Mouse (Mus musculus) neural tube, embryonic 14.5 days (tissue): Measurements from ENCODE around the gene Il5. TPM values are rescaled to one million over a fixed set of nuclear protein-coding genes. Genes with fewer than 3 reads are reported as not detected.
A peak's percentile ranks its signal among the peaks of the same experiment; 100 is the strongest.

Experiments
- ATAC-seq: fragments of 200-750 bp; cut with Nextera tagmentation; 2 replicates; pipeline ENCODE4 v1.8.0; 2017; ENCODE audit warnings: low read depth, mild to moderate bottlenecking, moderate TSS enrichment, moderate library complexity
- H3K27ac ChIP-seq: fragments of 300-500 bp; sonication (generic); 2 replicates; pipeline ENCODE4 v1.5.1; 2014; ENCODE audit warnings: low read depth, mild to moderate bottlenecking, control low read depth, low read length, moderate library complexity, mixed read lengths
- H3K27me3 ChIP-seq: fragments of 300-500 bp; sonication (generic); 2 replicates; pipeline ENCODE4 v1.6.1; 2014; ENCODE audit warnings: low read length; ENCODE audit not compliant: control insufficient read depth, insufficient read depth
- H3K36me3 ChIP-seq: fragments of 300-500 bp; sonication (generic); 2 replicates; pipeline ENCODE4 v1.6.1; 2014; ENCODE audit warnings: low read length, mixed read lengths; ENCODE audit not compliant: control insufficient read depth, insufficient read depth
- H3K4me1 ChIP-seq: fragments of 300-500 bp; sonication (generic); 2 replicates; pipeline ENCODE4 v1.6.1; 2014; ENCODE audit warnings: low read length; ENCODE audit not compliant: control insufficient read depth, insufficient read depth
- H3K4me2 ChIP-seq: fragments of 300-500 bp; sonication (generic); 2 replicates; pipeline ENCODE4 v1.6.1; 2014; ENCODE audit warnings: mild to moderate bottlenecking, low read depth, low read length, control low read depth
- H3K4me3 ChIP-seq: fragments of 300-500 bp; sonication (generic); 2 replicates; pipeline ENCODE4 v1.5.1; 2014; ENCODE audit warnings: low read depth, low read length, control low read depth, mixed read lengths
- H3K9ac ChIP-seq: fragments of 300-500 bp; sonication (generic); replicated peaks from 2 replicates; pipeline ENCODE4 v1.6.1; 2014; ENCODE audit warnings: low read depth, mild to moderate bottlenecking, control low read depth, low read length, mixed read lengths
- H3K9me3 ChIP-seq: fragments of 300-500 bp; sonication (generic); 2 replicates; pipeline ENCODE4 v1.6.1; 2016; ENCODE audit warnings: low read length; ENCODE audit not compliant: control insufficient read depth
- WGBS: fragments of 180-500 bp; shearing (Covaris S2); extraction: QIAGEN DNeasy Blood & Tissue Kit; methylation state at CpG from one replicate; pipeline ENCODE4 v1.1.7; 2014; 5-methylcytosine and 5-hydroxymethylcytosine counted together
- polyA plus RNA-seq: library from polyadenylated mRNA; unstranded; fragments of >200 nt; fragmentation: Nextera tagmentation; extraction: Ambion mirVana; gene quantifications from 2 replicates; pipeline ENCODE4 v1.2.1, GENCODE M21; 2014

Il5 gene
- polyA plus RNA-seq, 1 experiment from 2014 or later = not detected

- H3K36me3 ChIP-seq = no peaks in the 10 kb centered on the region
- H3K27me3 ChIP-seq = peaks cover 12% of the 10 kb centered on the region; the same call in 1 of the 2 replicates
- H3K9me3 ChIP-seq = no peaks in the 10 kb centered on the region
- H3K27ac ChIP-seq = no peak overlapping the region
- 64% methylated on average over 2 of the region's 2 CpGs for WGBS
- H3K4me1 ChIP-seq = peaks cover 10% of the 10 kb centered on the region
- no peak for ATAC-seq
- H3K4me2 ChIP-seq = peak overlapping the region; percentile 63; the same call in 1 of the 2 replicates
- no peak overlapping the region for H3K4me3 ChIP-seq
- H3K9ac ChIP-seq = no peak overlapping the region
Observed at GRCm38 (mm10) chr11:53762426-53762825, 41.8 kb downstream of the Il5 start.

- H3K9me3 ChIP-seq = no peaks in the 10 kb centered on the region
- H3K36me3 ChIP-seq = no peaks in the 10 kb centered on the region
- WGBS = 7% methylated on average over 23 of the region's 23 CpGs
- 0 out of 2 replicates have a peak overlapping the region, but pooled peaks have one; percentile 16 for H3K9ac ChIP-seq
- no peak; the same call in 1 of the 2 replicates for ATAC-seq
- peak overlapping the region; percentile 39 for H3K27ac ChIP-seq
- peak overlapping the region; percentile 63 for H3K4me2 ChIP-seq
- peaks cover 12% of the 10 kb centered on the region; the same call in 1 of the 2 replicates for H3K27me3 ChIP-seq
- H3K4me3 ChIP-seq = peak overlapping the region; percentile 22; the same call in 1 of the 2 replicates
- peaks cover 10% of the 10 kb centered on the region for H3K4me1 ChIP-seq
Observed at GRCm38 (mm10) chr11:53762827-53763495, 42.4 kb downstream of the Il5 start.

GRCm38 (mm10) chr11:53763496-53764140, 43.0 kb downstream of the Il5 start:
- ATAC-seq = peak; percentile 76
- 2% methylated on average over 33 of the region's 33 CpGs for WGBS
- H3K27me3 ChIP-seq = peaks cover 12% of the 10 kb centered on the region
- peak overlapping the region; percentile 32; the same call in 1 of the 2 replicates for H3K9ac ChIP-seq
- H3K4me2 ChIP-seq = peak overlapping the region; percentile 63
- no peaks in the 10 kb centered on the region for H3K36me3 ChIP-seq
- H3K9me3 ChIP-seq = no peaks in the 10 kb centered on the region
- H3K4me3 ChIP-seq = peak overlapping the region; percentile 22
- peak overlapping the region; percentile 39 for H3K27ac ChIP-seq
- peaks cover 10% of the 10 kb centered on the region for H3K4me1 ChIP-seq

DNA sequence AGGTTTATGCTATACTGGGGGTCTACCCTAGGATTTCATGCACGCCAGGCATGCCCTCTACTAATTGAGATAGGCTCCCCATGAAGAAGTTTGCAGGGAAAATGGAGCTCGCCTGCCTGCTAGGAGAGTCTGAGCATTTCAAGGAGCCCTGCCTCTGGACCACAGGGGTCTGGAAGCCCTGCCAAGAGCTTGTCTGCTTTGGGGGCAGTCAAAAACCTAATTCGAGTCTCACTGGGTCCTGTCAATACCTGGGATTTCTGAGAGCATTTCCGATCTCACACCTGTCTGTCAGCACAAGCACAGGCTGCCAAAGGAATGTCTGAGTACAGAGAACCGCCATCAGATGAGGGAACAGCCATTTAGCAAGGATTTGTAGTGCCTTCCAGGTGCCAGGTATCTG, 44.0 kb downstream of the Il5 start:
- no peak overlapping the region for H3K4me2 ChIP-seq
- no peak for ATAC-seq
- H3K36me3 ChIP-seq = no peaks in the 10 kb centered on the region
- 57% methylated on average over 5 of the region's 5 CpGs for WGBS
- H3K27ac ChIP-seq = no peak overlapping the region
- H3K27me3 ChIP-seq = peaks cover 15% of the 10 kb centered on the region
- H3K9ac ChIP-seq = no peak overlapping the region
- H3K4me3 ChIP-seq = no peak overlapping the region
- peaks cover 10% of the 10 kb centered on the region for H3K4me1 ChIP-seq
- no peaks in the 10 kb centered on the region for H3K9me3 ChIP-seq

GRCm38 (mm10) chr11:53768422-53769184, 48.0 kb downstream of the Il5 start:
- WGBS = 81% methylated on average over 13 of the region's 13 CpGs
- no peak for ATAC-seq

GRCm38 (mm10) chr11:53769185-53769576, 48.6 kb downstream of the Il5 start:
- H3K27me3 ChIP-seq = peaks cover 7% of the 10 kb centered on the region
- no peaks in the 10 kb centered on the region for H3K4me1 ChIP-seq
- no peak overlapping the region for H3K9ac ChIP-seq
- no peaks in the 10 kb centered on the region for H3K36me3 ChIP-seq
- no peak for ATAC-seq
- H3K9me3 ChIP-seq = no peaks in the 10 kb centered on the region
- peak overlapping the region; percentile 98; the same call in 1 of the 2 replicates for H3K4me2 ChIP-seq
- peak overlapping the region; percentile 70; the same call in 1 of the 2 replicates for H3K4me3 ChIP-seq
- H3K27ac ChIP-seq = no peak overlapping the region
- WGBS = 56% methylated on average over 12 of the region's 12 CpGs

More at GRCm38 (mm10) chr11:53768422-53769184, 48.0 kb downstream of the Il5 start:
- Histone ChIP-seq H3K4me3 (no peak overlapping the region), H3K9me3 (no peaks in the 10 kb centered on the region), H3K27ac (no peak overlapping the region), H3K36me3 (no peaks in the 10 kb centered on the region), H3K4me1 (peaks cover 1% of the 10 kb centered on the region), H3K9ac (no peak overlapping the region), H3K4me2 (no peak overlapping the region), H3K27me3 (peaks cover 9% of the 10 kb centered on the region)

- peaks cover 7% of the 10 kb centered on the region for H3K27me3 ChIP-seq
- peak; percentile 95 for ATAC-seq
Observed at GRCm38 (mm10) chr11:53769760-53770124, 49.1 kb downstream of the Il5 start, which contains the start of gene Irf1. TSS of gene Irf1 (plus strand) at chr11:53770014.

DNA sequence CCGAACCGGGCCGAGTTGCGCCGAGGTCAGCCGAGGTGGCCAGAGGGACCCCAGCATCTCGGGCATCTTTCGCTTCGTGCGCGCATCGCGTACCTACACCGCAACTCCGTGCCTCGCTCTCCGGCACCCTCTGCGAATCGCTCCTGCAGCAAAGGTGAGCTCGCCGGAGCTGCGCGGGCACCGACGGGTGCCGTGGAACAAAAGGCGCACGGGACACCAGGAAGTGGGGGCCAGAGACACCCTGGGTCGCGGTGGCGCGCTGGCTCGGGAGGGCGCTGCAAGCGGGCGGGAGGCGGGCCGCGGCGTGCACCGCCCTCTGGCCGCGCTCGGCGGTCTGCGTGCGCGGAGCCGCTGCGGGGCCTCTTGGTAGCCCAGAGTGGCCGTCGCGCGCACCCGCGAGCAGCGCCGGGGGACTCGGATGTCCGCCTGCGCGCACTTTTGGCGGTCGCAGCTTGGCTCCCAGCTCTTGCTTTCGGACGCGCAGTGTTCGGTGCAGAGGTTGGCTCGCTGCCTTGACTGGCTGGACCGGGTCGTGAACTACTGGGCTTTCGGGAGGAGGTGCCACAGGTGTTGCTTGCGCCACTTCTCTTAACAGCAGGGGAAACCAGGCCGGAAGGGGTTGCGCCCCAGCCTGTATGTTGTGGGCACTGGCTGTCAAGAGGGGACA, 49.7 kb downstream of the Il5 start:
- peak; percentile 83 for ATAC-seq
- Histone ChIP-seq H3K27me3 (peaks cover 7% of the 10 kb centered on the region), H3K4me1 (no peaks in the 10 kb centered on the region), H3K4me2 (peak overlapping the region; percentile 98), H3K27ac (no peak overlapping the region), H3K9me3 (no peaks in the 10 kb centered on the region), H3K36me3 (no peaks in the 10 kb centered on the region), H3K9ac (peak overlapping the region; percentile 52), H3K4me3 (peak overlapping the region; percentile 70)
- 1% methylated on average over 75 of the region's 75 CpGs for WGBS

More at GRCm38 (mm10) chr11:53769760-53770124, 49.1 kb downstream of the Il5 start, which contains the start of gene Irf1:
- H3K4me3 ChIP-seq = peak within 1 kb of the TSS; percentile 70
- 0% methylated on average over 34 of the region's 40 CpGs for WGBS
- no peaks in the 10 kb centered on the region for H3K9me3 ChIP-seq
- peak within 1 kb of the TSS; percentile 52 for H3K9ac ChIP-seq
- H3K4me2 ChIP-seq = peak within 1 kb of the TSS; percentile 98
- no peak within 1 kb of the TSS for H3K27ac ChIP-seq
- H3K36me3 ChIP-seq = no peaks in the 10 kb centered on the region
- H3K4me1 ChIP-seq = no peaks in the 10 kb centered on the region
